Mouse (Mus musculus) cerebellum, adult 2 months (tissue): ENCODE measurements at regions not wholly inside any gene's neighbourhood (a gene's known extent, or its start where the extent isn't known, plus 50 kb on each side); places are given as distances from the start of the nearest gene placed in this dataset.

Experiments
- CTCF ChIP-seq: fragments of 200-500 bp; IDR thresholded peaks from 2 replicates; pipeline ENCODE4 v1.5.1; 2011; ENCODE audit warnings: low read depth, mild to moderate bottlenecking, control low read depth, low read length, moderate library complexity, borderline replicate concordance; ENCODE audit not compliant: insufficient read depth
- POLR2A ChIP-seq: fragments of 200-500 bp; IDR thresholded peaks from 2 replicates; pipeline ENCODE4 v1.6.1; 2011; ENCODE audit warnings: low read length, control low read depth, borderline replicate concordance; ENCODE audit not compliant: insufficient read depth

DNA sequence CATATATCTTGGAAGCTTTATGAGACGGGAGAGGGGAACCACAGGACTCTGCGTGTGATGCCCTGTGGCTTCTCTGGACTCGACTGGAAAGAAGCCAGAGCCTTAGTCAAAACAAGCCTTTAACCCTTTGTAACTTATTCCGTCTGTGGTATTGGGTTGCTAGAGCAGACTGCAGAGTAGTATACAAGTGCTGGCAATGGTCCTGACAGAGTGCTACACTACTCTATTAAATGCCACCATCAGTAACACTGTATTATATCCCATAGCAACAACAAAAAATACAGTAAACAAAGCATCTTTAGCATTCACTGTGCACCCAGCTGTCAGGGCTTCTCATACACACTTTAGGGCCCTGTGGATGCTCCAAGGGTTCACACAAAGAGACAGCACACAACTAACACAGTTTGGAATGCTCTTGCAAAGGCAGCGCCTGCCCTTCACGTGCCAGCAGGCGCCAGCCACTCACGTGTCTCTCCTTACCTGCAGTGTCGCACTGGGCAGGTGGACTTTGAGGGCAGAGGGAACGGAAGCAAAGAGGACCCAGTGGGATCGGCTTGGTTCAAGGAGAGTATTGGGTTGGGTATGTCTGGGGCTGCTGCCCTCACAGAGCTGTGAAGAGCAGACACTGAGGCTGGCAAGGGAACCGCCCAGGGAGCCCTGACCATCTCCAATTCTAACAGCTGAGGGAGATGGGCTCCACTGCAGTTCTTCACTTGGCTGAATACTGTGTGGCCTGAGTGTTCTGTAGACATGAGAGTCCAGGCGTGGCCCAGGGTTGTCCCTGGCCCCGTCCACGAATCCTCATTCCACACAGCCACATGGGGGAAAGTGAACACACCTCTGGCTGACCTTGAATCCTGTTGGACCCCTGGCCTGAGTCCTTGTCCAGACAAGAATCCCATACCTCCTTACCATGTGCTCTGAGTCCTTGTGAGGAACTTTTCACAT lies 130.3 kb upstream of the Zdhhc25 start:
- TF ChIP-seq POLR2A, result no peak
- no peak for TF ChIP-seq CTCF
